Mouse (Mus musculus): ENCODE data around the gene Zim1. TPM values are rescaled to one million over a fixed set of nuclear protein-coding genes. Genes with fewer than 3 reads are reported as not detected.

Zim1 gene
- polyA plus RNA-seq, 1 experiment = 0.21 TPM

DNA sequence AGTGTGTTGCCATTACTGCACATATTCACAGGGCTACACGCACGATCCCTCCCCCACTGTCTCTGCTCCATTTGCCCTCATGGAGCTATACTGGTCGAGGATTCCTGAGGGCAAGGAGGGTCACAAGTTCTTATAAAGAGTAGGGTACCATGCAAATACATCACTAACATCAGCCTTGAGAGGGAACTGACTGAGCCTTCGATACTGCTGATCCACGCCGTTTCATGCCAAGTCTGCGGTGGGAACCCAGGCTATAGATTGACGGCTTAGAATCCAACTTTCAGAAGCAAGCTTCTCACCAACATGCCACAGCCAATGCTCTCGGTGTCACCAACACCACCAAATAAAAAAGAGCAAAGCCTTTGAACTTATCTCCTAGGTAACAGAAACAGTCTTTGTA, 45.7 kb downstream of the Zim1 start:
- TF ChIP-seq POLR2A (IDR thresholded peaks at IDR 0.05; ENCODE audit: control insufficient read depth, low read depth, low read length) (no peak), CTCF (IDR thresholded peaks at IDR 0.05; ENCODE audit: control insufficient read depth, insufficient read depth, insufficient replicate concordance, low read depth, low read length) (no peak)
- Histone ChIP-seq H3K27ac (ENCODE audit: control insufficient read depth, insufficient read depth, low read depth, low read length) (no peak overlapping the region), H3K36me3 (ENCODE audit: control insufficient read depth, insufficient read depth, low read length) (no peaks in the 10 kb centered on the region), H3K4me1 (ENCODE audit: control insufficient read depth, insufficient read depth, low read length) (no peaks in the 10 kb centered on the region), H3K4me3 (ENCODE audit: control insufficient read depth, low read depth, low read length) (no peak overlapping the region), H3K27me3 (ENCODE audit: control insufficient read depth, insufficient read depth, low read length) (no peaks in the 10 kb centered on the region)

DNA sequence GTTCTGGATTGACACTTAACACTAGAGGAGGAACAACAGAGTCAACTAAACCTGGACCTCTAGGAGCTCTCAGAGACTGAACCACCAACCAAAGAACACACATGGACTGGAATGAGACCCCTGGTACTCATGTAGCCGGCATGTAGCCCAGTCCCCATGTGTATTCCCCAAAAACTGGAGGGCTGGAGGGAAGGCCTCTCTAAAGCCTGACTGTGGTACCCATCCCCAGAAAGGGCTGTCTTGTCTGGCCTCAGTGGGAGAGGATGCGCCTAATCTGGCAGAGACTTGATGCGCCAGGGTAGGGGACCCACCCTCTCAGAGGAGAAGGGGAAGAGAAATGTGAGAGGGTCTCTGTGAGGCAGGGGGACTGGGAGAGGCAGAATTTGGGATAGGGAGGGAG, 50.4 kb downstream of the Zim1 start:
- Histone ChIP-seq H3K4me1 (ENCODE audit: control insufficient read depth, insufficient read depth, low read length) (no peaks in the 10 kb centered on the region), H3K4me3 (ENCODE audit: control insufficient read depth, low read depth, low read length) (no peak overlapping the region), H3K27me3 (ENCODE audit: control insufficient read depth, insufficient read depth, low read length) (no peaks in the 10 kb centered on the region), H3K36me3 (ENCODE audit: control insufficient read depth, insufficient read depth, low read length) (no peaks in the 10 kb centered on the region), H3K27ac (ENCODE audit: control insufficient read depth, insufficient read depth, low read depth, low read length) (no peak overlapping the region)
- TF ChIP-seq POLR2A (IDR thresholded peaks at IDR 0.05; ENCODE audit: control insufficient read depth, low read depth, low read length) (no peak), CTCF (IDR thresholded peaks at IDR 0.05; ENCODE audit: control insufficient read depth, insufficient read depth, insufficient replicate concordance, low read depth, low read length) (no peak)

DNA sequence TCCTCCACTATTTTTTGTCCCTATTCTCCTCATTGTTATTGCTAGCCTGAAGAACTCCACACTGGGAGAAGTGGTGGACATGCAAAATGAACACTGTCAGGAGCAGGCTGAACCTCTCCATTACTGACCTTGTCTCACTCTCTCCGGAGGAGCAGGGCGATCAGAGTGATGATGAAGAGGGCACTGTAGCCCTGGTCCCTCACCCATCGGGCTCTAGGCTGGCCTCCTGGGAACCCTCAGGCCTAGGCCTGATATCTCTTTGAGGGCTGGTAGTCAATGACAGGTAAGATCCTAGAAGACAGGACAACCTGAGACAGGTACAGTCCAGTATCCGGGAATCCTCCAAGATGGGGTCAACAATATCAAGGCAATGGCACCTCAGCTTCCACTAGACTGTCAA, 58.2 kb downstream of the Zim1 start:
- H3K36me3 ChIP-seq (ENCODE audit: control insufficient read depth, insufficient read depth, low read length) = no peaks in the 10 kb centered on the region
- TF ChIP-seq CTCF (IDR thresholded peaks at IDR 0.05; ENCODE audit: control insufficient read depth, insufficient read depth, insufficient replicate concordance, low read depth, low read length) (no peak), POLR2A (IDR thresholded peaks at IDR 0.05; ENCODE audit: control insufficient read depth, low read depth, low read length) (no peak)
- no peak overlapping the region for H3K27ac ChIP-seq (ENCODE audit: control insufficient read depth, insufficient read depth, low read depth, low read length)
- no peaks in the 10 kb centered on the region for H3K27me3 ChIP-seq (ENCODE audit: control insufficient read depth, insufficient read depth, low read length)
- no peaks in the 10 kb centered on the region; the same call in none of the 2 replicates for H3K4me1 ChIP-seq (ENCODE audit: control insufficient read depth, insufficient read depth, low read length)
- H3K4me3 ChIP-seq (ENCODE audit: control insufficient read depth, low read depth, low read length) = no peak overlapping the region

DNA sequence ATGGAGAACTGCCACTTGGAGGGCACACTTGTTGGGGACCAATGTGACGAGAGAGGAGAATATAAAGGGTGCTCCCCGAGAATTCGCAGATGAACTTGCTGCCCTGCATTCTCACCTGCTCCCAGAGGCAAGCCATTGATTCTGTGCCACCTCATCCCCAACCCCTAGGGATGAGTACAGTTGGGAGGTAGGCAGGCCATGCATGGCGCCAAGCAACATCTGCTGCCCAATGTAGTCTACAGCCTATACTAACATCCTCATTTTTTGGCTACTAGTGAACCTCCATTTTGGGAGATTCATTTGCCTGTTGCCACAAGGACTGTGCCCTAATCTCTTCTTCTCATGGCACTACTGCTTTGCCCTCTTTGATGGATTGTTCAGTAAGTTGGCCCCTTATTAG, 59.5 kb downstream of the Zim1 start:
- no peak for TF ChIP-seq CTCF (IDR thresholded peaks at IDR 0.05; ENCODE audit: control insufficient read depth, insufficient read depth, insufficient replicate concordance, low read depth, low read length)
- TF ChIP-seq POLR2A (IDR thresholded peaks at IDR 0.05; ENCODE audit: control insufficient read depth, low read depth, low read length) = no peak
- no peak overlapping the region for H3K27ac ChIP-seq (ENCODE audit: control insufficient read depth, insufficient read depth, low read depth, low read length)
- no peaks in the 10 kb centered on the region; the same call in none of the 2 replicates for H3K4me1 ChIP-seq (ENCODE audit: control insufficient read depth, insufficient read depth, low read length)

DNA sequence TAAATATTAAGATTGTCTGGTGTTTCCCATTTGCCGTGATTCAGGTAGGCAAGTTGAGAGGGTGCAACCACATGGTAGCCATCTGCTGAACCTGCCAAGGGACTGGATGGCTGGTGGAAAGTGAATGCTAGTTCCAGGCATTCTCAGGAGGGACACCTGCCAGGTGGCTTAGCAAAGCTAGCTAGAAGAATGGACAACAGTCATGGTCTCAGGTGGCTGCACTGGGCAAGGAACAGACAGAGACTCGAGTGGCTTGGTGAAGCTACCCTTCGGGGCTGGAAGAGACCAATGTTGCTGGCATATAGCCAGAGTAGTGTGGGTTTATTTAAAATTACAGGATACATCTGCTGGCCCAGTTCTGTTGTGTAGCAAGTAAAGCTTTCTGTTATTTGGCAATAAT, 60.4 kb downstream of the Zim1 start:
- Histone ChIP-seq H3K27me3 (ENCODE audit: control insufficient read depth, insufficient read depth, low read length) (no peaks in the 10 kb centered on the region), H3K36me3 (ENCODE audit: control insufficient read depth, insufficient read depth, low read length) (no peaks in the 10 kb centered on the region), H3K4me1 (ENCODE audit: control insufficient read depth, insufficient read depth, low read length) (no peaks in the 10 kb centered on the region; the same call in none of the 2 replicates), H3K27ac (ENCODE audit: control insufficient read depth, insufficient read depth, low read depth, low read length) (no peak overlapping the region), H3K4me3 (ENCODE audit: control insufficient read depth, low read depth, low read length) (no peak overlapping the region)
- TF ChIP-seq POLR2A (IDR thresholded peaks at IDR 0.05; ENCODE audit: control insufficient read depth, low read depth, low read length) = no peak
- no peak for TF ChIP-seq CTCF (IDR thresholded peaks at IDR 0.05; ENCODE audit: control insufficient read depth, insufficient read depth, insufficient replicate concordance, low read depth, low read length)

More for the DNA sequence above, 59.5 kb downstream of the Zim1 start:
- no peak overlapping the region for H3K4me3 ChIP-seq (ENCODE audit: control insufficient read depth, low read depth, low read length)
- H3K27me3 ChIP-seq (ENCODE audit: control insufficient read depth, insufficient read depth, low read length) = no peaks in the 10 kb centered on the region
- no peaks in the 10 kb centered on the region for H3K36me3 ChIP-seq (ENCODE audit: control insufficient read depth, insufficient read depth, low read length)

Other genes with a start within 250 kb of the Zim1 start
- 1.2 and 1.6 TPM in 2 replicates for gene Olfr1336, start 240.3 kb downstream of the Zim1 start, polyA plus RNA-seq (2012; rRNA removed)
- gene Olfr1346, start 229.3 kb downstream of the Zim1 start, polyA plus RNA-seq (2012; rRNA removed) = 0.46 and 0.63 TPM in 2 replicates
- gene Olfr5, start 209.5 kb downstream of the Zim1 start, polyA plus RNA-seq (2012; rRNA removed) = 0.16 and 0.20 TPM in 2 replicates
- 0.11 TPM in 1 of 2 replicates, not detected in the other for gene Olfr1347, start 196.7 kb downstream of the Zim1 start, polyA plus RNA-seq (2012; rRNA removed)
- not detected in 2 replicates for gene Olfr1348, start 187.7 kb downstream of the Zim1 start, polyA plus RNA-seq (2012; rRNA removed)
- 0.79 and 0.86 TPM in 2 replicates for gene Olfr1349, start 173.5 kb downstream of the Zim1 start, polyA plus RNA-seq (2012; rRNA removed)
- gene Olfr1350, start 131.6 kb downstream of the Zim1 start, polyA plus RNA-seq (2012; rRNA removed) = 0.12 TPM in 1 of 2 replicates, not detected in the other
- gene Peg3, start 34.0 kb upstream of the Zim1 start, polyA plus RNA-seq (2012; rRNA removed) = 1.4 and 1.7 TPM in 2 replicates
- 0.18 and 0.26 TPM in 2 replicates for gene Usp29, start 34.1 kb upstream of the Zim1 start, polyA plus RNA-seq (2012; rRNA removed)